Mouse (Mus musculus): ENCODE results near the gene Olfr1494.

- no peak for TF ChIP-seq EP300 (IDR thresholded peaks at IDR 0.05; ENCODE audit: low read depth)
- TF ChIP-seq CTCF (IDR thresholded peaks at IDR 0.05; ENCODE audit: low read depth): no peak
Measured at GRCm38 (mm10) chr19:13739428-13739827, at the start of gene Olfr1494.
